Mouse (Mus musculus) neural tube, embryonic 14.5 days (tissue): ENCODE results near the gene Gm13212. TPM values are rescaled to one million over a fixed set of nuclear protein-coding genes. Genes with fewer than 3 reads are reported as not detected.
"Not testable (repeated sequence)": the region's sequence is repeated elsewhere in the genome, so short reads cannot be mapped to it uniquely, and the experiment has no call there.

ENCODE experiments used
- ATAC-seq: fragments of 200-750 bp; cut with Nextera tagmentation; 2 replicates; pipeline ENCODE4 v1.8.0; 2017; ENCODE audit warnings: low read depth, mild to moderate bottlenecking, moderate TSS enrichment, moderate library complexity
- H3K27ac ChIP-seq: fragments of 300-500 bp; sonication (generic); 2 replicates; pipeline ENCODE4 v1.5.1; 2014; ENCODE audit warnings: low read depth, mild to moderate bottlenecking, control low read depth, low read length, moderate library complexity, mixed read lengths
- H3K27me3 ChIP-seq: fragments of 300-500 bp; sonication (generic); 2 replicates; pipeline ENCODE4 v1.6.1; 2014; ENCODE audit warnings: low read length; ENCODE audit not compliant: control insufficient read depth, insufficient read depth
- H3K36me3 ChIP-seq: fragments of 300-500 bp; sonication (generic); 2 replicates; pipeline ENCODE4 v1.6.1; 2014; ENCODE audit warnings: low read length, mixed read lengths; ENCODE audit not compliant: control insufficient read depth, insufficient read depth
- H3K4me1 ChIP-seq: fragments of 300-500 bp; sonication (generic); 2 replicates; pipeline ENCODE4 v1.6.1; 2014; ENCODE audit warnings: low read length; ENCODE audit not compliant: control insufficient read depth, insufficient read depth
- H3K4me2 ChIP-seq: fragments of 300-500 bp; sonication (generic); 2 replicates; pipeline ENCODE4 v1.6.1; 2014; ENCODE audit warnings: mild to moderate bottlenecking, low read depth, low read length, control low read depth
- H3K4me3 ChIP-seq: fragments of 300-500 bp; sonication (generic); 2 replicates; pipeline ENCODE4 v1.5.1; 2014; ENCODE audit warnings: low read depth, low read length, control low read depth, mixed read lengths
- H3K9ac ChIP-seq: fragments of 300-500 bp; sonication (generic); replicated peaks from 2 replicates; pipeline ENCODE4 v1.6.1; 2014; ENCODE audit warnings: low read depth, mild to moderate bottlenecking, control low read depth, low read length, mixed read lengths
- H3K9me3 ChIP-seq: fragments of 300-500 bp; sonication (generic); 2 replicates; pipeline ENCODE4 v1.6.1; 2016; ENCODE audit warnings: low read length; ENCODE audit not compliant: control insufficient read depth
- WGBS: fragments of 180-500 bp; shearing (Covaris S2); extraction: QIAGEN DNeasy Blood & Tissue Kit; methylation state at CpG from one replicate; pipeline ENCODE4 v1.1.7; 2014; 5-methylcytosine and 5-hydroxymethylcytosine counted together
- polyA plus RNA-seq: library from polyadenylated mRNA; unstranded; fragments of >200 nt; fragmentation: Nextera tagmentation; extraction: Ambion mirVana; gene quantifications from 2 replicates; pipeline ENCODE4 v1.2.1, GENCODE M21; 2014

The Gm13212 gene
- polyA plus RNA-seq, 1 experiment from 2014 or later = 0.24 TPM

DNA sequence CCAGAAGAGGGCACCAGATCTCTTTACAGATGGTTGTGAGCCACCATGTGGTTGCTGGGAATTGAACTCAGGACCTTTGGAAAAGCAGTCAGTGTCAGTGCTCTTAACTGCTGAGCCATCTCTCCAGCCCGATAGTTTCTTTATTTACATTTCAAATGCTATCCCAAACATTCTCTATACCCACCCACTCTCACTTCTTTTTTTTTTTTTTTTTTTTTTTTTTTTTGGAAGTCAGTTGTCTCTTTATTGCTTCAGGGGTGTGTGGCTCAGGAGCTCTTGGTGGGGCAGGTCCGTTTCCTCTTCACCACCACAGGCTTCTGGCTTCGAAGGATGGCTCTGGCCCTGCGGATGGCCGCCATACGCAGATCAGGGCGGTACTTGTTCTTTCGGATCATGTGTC lies 8.3 kb upstream of the Gm13212 start:
- H3K27me3 ChIP-seq, H3K4me2 ChIP-seq, H3K9me3 ChIP-seq, H3K4me1 ChIP-seq, H3K4me3 ChIP-seq, H3K27ac ChIP-seq, H3K9ac ChIP-seq, ATAC-seq, H3K36me3 ChIP-seq: not testable (repeated sequence)
- WGBS = 91% methylated on average over 8 of the region's 8 CpGs

GRCm38 (mm10) chr4:145580333-145580732 lies 4.6 kb upstream of the Gm13212 start:
- H3K27ac ChIP-seq, H3K27me3 ChIP-seq, H3K4me1 ChIP-seq, H3K4me3 ChIP-seq, H3K36me3 ChIP-seq, ATAC-seq, H3K4me2 ChIP-seq, H3K9ac ChIP-seq, H3K9me3 ChIP-seq: not testable (repeated sequence)
- 80% methylated on average over 1 of the region's 1 CpGs for WGBS

- WGBS = 87% methylated on average over 2 of the region's 2 CpGs
- H3K27me3 ChIP-seq, H3K9me3 ChIP-seq, H3K27ac ChIP-seq, ATAC-seq, H3K4me1 ChIP-seq, H3K4me2 ChIP-seq, H3K4me3 ChIP-seq, H3K36me3 ChIP-seq, H3K9ac ChIP-seq: not testable (repeated sequence)
Observed at GRCm38 (mm10) chr4:145586046-145586445, 1.1 kb downstream of the Gm13212 start.

DNA sequence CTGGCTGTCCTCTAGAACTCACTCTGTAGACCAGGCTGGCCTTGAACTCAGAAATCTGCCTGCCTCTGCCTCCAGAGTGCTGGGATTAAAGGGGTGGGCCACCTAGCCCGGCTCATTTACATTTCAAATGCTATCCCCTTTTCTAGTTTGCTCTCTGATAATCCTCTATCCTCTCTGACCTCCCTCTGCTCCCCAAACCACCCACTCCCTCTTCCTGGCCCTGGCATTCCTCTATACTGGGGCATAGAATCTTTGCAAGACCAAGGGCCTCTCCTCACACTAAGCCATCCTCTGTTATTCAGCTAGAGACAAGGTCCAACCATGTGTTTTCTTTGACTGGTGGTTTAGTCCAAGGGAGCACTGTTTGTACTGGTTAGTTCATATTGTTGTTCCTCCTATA lies 9.2 kb downstream of the Gm13212 start:
- not testable (repeated sequence) for H3K4me3 ChIP-seq, H3K27me3 ChIP-seq, H3K9ac ChIP-seq, H3K36me3 ChIP-seq, H3K9me3 ChIP-seq, H3K4me1 ChIP-seq, H3K27ac ChIP-seq, H3K4me2 ChIP-seq, ATAC-seq
- WGBS = 63% methylated on average over 1 of the region's 1 CpGs

GRCm38 (mm10) chr4:145594798-145595197 lies 9.8 kb downstream of the Gm13212 start:
- not testable (repeated sequence) for H3K27me3 ChIP-seq, H3K4me2 ChIP-seq, H3K9ac ChIP-seq, H3K4me1 ChIP-seq, H3K9me3 ChIP-seq, ATAC-seq, H3K27ac ChIP-seq, H3K4me3 ChIP-seq, H3K36me3 ChIP-seq
- WGBS = 92% methylated on average over 3 of the region's 4 CpGs

DNA sequence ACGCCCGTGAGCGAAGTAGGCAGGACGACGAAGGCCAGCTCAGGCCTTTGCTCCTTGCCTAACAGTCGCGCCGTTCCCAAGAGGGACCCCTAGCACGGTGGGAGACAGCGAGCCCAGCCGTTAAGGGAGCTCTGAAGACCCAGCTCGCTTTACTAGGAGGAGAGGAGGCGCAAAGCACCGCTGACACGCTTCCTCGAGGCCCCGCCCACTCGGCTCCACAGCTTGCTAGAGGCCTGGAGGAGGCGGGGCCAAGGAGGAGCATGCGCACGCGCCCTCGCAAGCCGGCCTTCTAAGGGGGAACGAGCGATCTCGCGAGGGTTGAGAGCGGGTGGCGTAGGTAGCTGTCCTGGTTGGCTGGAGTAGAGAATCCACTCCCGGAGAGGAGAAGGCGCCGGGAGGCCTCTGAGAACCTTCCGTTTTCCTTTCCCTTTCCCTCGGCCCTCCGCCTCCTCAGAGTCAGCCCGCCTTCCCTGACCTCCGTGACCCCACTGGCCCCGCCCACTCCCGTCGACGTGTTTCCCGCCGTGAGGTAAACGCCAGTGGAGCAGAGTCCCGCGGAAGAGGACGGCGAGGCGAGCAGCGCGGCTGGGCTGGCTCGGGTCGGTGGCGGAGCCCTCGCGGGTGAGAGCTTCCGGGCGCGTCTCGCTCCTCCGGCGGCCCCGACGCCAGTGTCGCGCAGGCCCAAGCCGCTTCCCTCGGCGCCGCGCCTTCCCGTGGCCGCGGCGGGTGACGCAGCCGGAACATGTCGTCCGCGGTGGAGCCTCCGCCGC lies 55.6 kb downstream of the Gm13212 start:
- not testable (repeated sequence) for H3K9ac ChIP-seq, H3K27ac ChIP-seq, ATAC-seq, H3K27me3 ChIP-seq, H3K4me3 ChIP-seq, H3K4me2 ChIP-seq, H3K36me3 ChIP-seq, H3K9me3 ChIP-seq, H3K4me1 ChIP-seq
- WGBS = 31% methylated on average over 61 of the region's 83 CpGs

DNA sequence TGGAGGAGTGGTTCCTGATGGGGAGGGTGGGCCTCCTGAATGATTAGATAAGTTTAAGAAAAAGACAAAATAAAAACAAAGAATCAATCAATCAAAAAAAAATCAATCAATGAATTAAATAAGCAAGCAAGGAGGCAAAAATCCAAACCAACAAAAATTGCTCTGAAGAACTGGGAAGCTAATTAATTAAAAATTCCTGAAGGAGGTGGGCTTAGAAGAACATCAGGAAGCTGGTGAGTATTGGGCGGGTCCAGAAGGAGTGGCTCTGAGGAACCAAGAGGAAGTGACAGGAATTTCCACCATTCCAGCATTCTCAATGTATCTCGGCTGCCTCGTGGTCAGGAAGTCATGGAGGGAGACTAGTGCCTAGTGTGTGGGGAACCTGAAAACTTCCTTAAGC lies 85.4 kb downstream of the Gm13212 start, which contains the start of gene Zfp980:
Gene Zfp980 (plus strand): TSS at position 301 of the 400 bp plus-strand sequence.
- not testable (repeated sequence) for H3K9me3 ChIP-seq, H3K27me3 ChIP-seq, H3K9ac ChIP-seq, H3K4me3 ChIP-seq, H3K27ac ChIP-seq, ATAC-seq, H3K4me2 ChIP-seq, H3K36me3 ChIP-seq, H3K4me1 ChIP-seq
- 80% methylated on average over 3 of the region's 3 CpGs for WGBS

DNA sequence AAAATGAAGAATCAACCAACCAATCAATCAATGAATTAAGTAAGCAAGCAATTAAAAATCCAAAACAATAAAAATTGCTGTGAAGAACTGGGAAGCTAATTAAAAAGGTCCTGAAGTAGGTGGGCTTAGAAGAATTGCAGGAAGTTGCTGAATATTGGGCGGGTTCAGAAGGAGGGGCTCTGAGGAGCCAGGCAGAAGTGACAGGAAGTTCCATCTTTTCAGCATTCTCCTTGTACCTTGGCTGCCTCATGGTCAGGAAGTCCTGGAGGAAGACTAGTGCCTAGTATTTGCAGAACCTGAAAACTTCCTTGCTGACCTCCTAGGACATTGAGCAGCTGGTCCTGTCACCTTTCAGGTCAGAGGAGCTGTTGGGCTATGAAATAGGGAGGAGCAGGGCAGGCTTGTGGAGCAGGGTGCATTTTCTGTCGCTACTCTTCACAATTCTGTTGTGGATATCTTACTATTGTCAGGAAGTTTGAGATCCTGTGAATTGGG lies 89.4 kb downstream of the Gm13212 start:
- not testable (repeated sequence) for H3K36me3 ChIP-seq, H3K27ac ChIP-seq, H3K9ac ChIP-seq, H3K4me2 ChIP-seq, ATAC-seq, H3K4me3 ChIP-seq, H3K9me3 ChIP-seq, H3K27me3 ChIP-seq, H3K4me1 ChIP-seq
- WGBS = 71% methylated on average over 2 of the region's 2 CpGs
